Mouse (Mus musculus): ENCODE results near the gene Zbtb16.

- no peak for TF ChIP-seq MAX (IDR thresholded peaks at IDR 0.05; ENCODE audit: low read depth)
- no peak for TF ChIP-seq POLR2A (IDR thresholded peaks at IDR 0.05; ENCODE audit: insufficient read length, low read depth)
- TF ChIP-seq SRF (IDR thresholded peaks at IDR 0.05; ENCODE audit: control insufficient read depth, insufficient read length, low read depth), result no peak
- TF ChIP-seq CEBPB (IDR thresholded peaks at IDR 0.05; ENCODE audit: insufficient read depth, poor library complexity, severe bottlenecking), result no peak
These were observed 21.9 kb upstream of the Zbtb16 start for GRCm38 (mm10) chr9:48857944-48858343.
